Mouse (Mus musculus): ENCODE data around the gene Socs3.

Socs3 gene

GRCm38 (mm10) chr11:117969945-117970872 lies at the start of gene Socs3:
TSS of gene Socs3 (minus strand) at chr11:117970047.
- peak; percentile 81 to 90 for DNase-seq (ENCODE audit: low spot score in 2 of 2)

- DNase-seq (ENCODE audit: low spot score in 2 of 2) = peak in 1 of 2 experiments; percentile 25
Measured at GRCm38 (mm10) chr11:118018328-118018727, 48.5 kb upstream of the Socs3 start.

GRCm38 (mm10) chr11:118015381-118016145 lies 45.7 kb upstream of the Socs3 start:
- DNase-seq (ENCODE audit: low spot score in 2 of 2) = no peak

- peak in 1 of 2 experiments; percentile 23 for DNase-seq (ENCODE audit: low spot score in 2 of 2)
Measured at GRCm38 (mm10) chr11:118014391-118014995, 44.6 kb upstream of the Socs3 start.

GRCm38 (mm10) chr11:118013339-118013738 lies 43.5 kb upstream of the Socs3 start:
- no peak for DNase-seq (ENCODE audit: low spot score in 2 of 2)

GRCm38 (mm10) chr11:118012595-118012994 lies 42.7 kb upstream of the Socs3 start:
- no peak for DNase-seq (ENCODE audit: low spot score in 2 of 2)

- DNase-seq (ENCODE audit: low spot score in 2 of 2) = no peak
Measured at GRCm38 (mm10) chr11:118009865-118010571, 40.2 kb upstream of the Socs3 start.

- no peak for DNase-seq (ENCODE audit: low spot score in 2 of 2)
Measured at GRCm38 (mm10) chr11:118008843-118009242, 39.0 kb upstream of the Socs3 start.

- no peak for DNase-seq (ENCODE audit: low spot score in 2 of 2)
Measured at GRCm38 (mm10) chr11:118008144-118008805, 38.4 kb upstream of the Socs3 start.

- peak in 1 of 2 experiments; percentile 10 for DNase-seq (ENCODE audit: low spot score in 2 of 2)
Measured at GRCm38 (mm10) chr11:118007460-118008143, 37.8 kb upstream of the Socs3 start.

GRCm38 (mm10) chr11:118004217-118004616 lies 34.4 kb upstream of the Socs3 start:
- no peak for DNase-seq (ENCODE audit: low spot score in 2 of 2)

- no peak for DNase-seq (ENCODE audit: low spot score in 2 of 2)
Measured at GRCm38 (mm10) chr11:118003718-118004117, 33.9 kb upstream of the Socs3 start.

- DNase-seq (ENCODE audit: low spot score in 2 of 2) = no peak
Measured at GRCm38 (mm10) chr11:118003176-118003575, 33.3 kb upstream of the Socs3 start.

- peak; percentile 46 to 56 for DNase-seq (ENCODE audit: low spot score in 2 of 2)
Measured at GRCm38 (mm10) chr11:118000565-118001215, 30.8 kb upstream of the Socs3 start.

- no peak for DNase-seq (ENCODE audit: low spot score in 2 of 2)
Measured at GRCm38 (mm10) chr11:118000083-118000482, 30.2 kb upstream of the Socs3 start.

GRCm38 (mm10) chr11:117999260-117999934 lies 29.6 kb upstream of the Socs3 start:
- DNase-seq (ENCODE audit: low spot score in 2 of 2) = no peak

GRCm38 (mm10) chr11:117998356-117998755 lies 28.5 kb upstream of the Socs3 start:
- DNase-seq (ENCODE audit: low spot score in 2 of 2) = no peak

GRCm38 (mm10) chr11:117997085-117997484 lies 27.2 kb upstream of the Socs3 start:
- no peak for DNase-seq (ENCODE audit: low spot score in 2 of 2)

GRCm38 (mm10) chr11:117996066-117996465 lies 26.2 kb upstream of the Socs3 start:
- DNase-seq (ENCODE audit: low spot score in 2 of 2) = no peak

Data from spleen, postnatal 14 days (tissue).